Mouse (Mus musculus) embryonic facial prominence, embryonic 15.5 days (tissue): ENCODE results near the gene Reck. TPM values are rescaled to one million over a fixed set of nuclear protein-coding genes. Genes with fewer than 3 reads are reported as not detected.

Experiments
- ATAC-seq: fragments of 200-750 bp; cut with Nextera tagmentation; 2 replicates; pipeline ENCODE4 v1.8.0; 2017; ENCODE audit warnings: low read depth, moderate TSS enrichment; ENCODE audit not compliant: insufficient number of reproducible peaks, low FRiP score, low TSS enrichment
- H3K27ac ChIP-seq: fragments of 300-500 bp; sonication (generic); replicated peaks from 2 replicates; pipeline ENCODE4 v1.5.1; 2015; ENCODE audit warnings: mild to moderate bottlenecking, inconsistent platforms
- H3K27me3 ChIP-seq: fragments of 300-500 bp; sonication (generic); 2 replicates; pipeline ENCODE4 v1.6.1; 2015; ENCODE audit warnings: inconsistent platforms
- H3K36me3 ChIP-seq: fragments of 300-500 bp; sonication (generic); 2 replicates; pipeline ENCODE4 v1.6.1; 2015; ENCODE audit warnings: mild to moderate bottlenecking, inconsistent platforms
- H3K4me1 ChIP-seq: fragments of 300-500 bp; sonication (generic); 2 replicates; pipeline ENCODE4 v1.6.1; 2015; ENCODE audit warnings: inconsistent platforms
- H3K4me2 ChIP-seq: fragments of 300-500 bp; sonication (generic); replicated peaks from 2 replicates; pipeline ENCODE4 v1.6.1; 2015; ENCODE audit warnings: mild to moderate bottlenecking, inconsistent platforms
- H3K4me3 ChIP-seq: fragments of 300-500 bp; sonication (generic); replicated peaks from 2 replicates; pipeline ENCODE4 v1.5.1; 2015; ENCODE audit warnings: mild to moderate bottlenecking, inconsistent platforms
- H3K9ac ChIP-seq: fragments of 300-500 bp; sonication (generic); 2 replicates; pipeline ENCODE4 v1.6.1; 2015; ENCODE audit warnings: inconsistent platforms
- H3K9me3 ChIP-seq: fragments of 300-500 bp; sonication (generic); replicated peaks from 2 replicates; pipeline ENCODE4 v1.6.1; 2016; ENCODE audit warnings: inconsistent platforms
- WGBS: fragments of 180-500 bp; shearing (Covaris S2); methylation state at CpG from one replicate; pipeline ENCODE4 v1.1.7; 2015; 5-methylcytosine and 5-hydroxymethylcytosine counted together
- polyA plus RNA-seq: library from polyadenylated mRNA; unstranded; fragments of >200 nt; fragmentation: Nextera tagmentation; extraction: Ambion mirVana; gene quantifications from 2 replicates; pipeline ENCODE4 v1.2.1, GENCODE M21; 2015

The Reck gene
- polyA plus RNA-seq, 1 experiment from 2014 or later, result 33.7 TPM

DNA sequence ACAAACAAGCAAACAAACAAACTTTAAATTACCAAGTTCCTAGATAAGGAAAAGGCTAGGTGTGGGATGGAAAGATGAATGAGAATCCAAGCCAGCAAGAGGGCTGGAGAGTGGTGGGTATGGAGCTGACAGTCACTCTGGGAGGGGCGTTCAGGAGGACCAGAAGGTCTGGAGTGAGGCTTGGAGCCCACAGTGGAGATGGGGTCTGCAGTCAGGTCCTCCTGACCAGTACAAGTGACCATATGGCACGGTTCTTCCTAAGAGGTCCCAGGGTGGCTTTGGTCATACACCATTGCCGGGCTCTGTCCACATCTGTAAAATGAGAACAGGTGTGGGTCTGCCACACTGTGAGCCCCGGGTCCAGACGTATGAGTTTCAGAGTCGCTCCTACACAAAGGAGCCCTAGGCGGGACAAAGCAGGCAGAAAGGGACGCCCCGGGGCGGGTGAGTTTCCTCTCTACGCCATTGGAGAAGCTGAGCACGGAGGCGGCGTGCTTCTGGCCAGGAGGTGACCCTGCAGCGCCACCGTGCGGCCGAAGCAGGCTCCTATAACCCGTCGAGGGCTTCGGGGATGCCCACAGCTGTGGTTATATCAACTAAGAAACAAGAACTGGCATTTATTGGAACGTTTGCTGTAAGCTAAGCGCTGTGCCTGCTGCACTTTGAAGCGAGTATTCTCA is 106.9 kb downstream of the Reck start:
- peak overlapping the region; percentile 22; the same call in 1 of the 2 replicates for H3K27ac ChIP-seq
- ATAC-seq, result peak; percentile 90

DNA sequence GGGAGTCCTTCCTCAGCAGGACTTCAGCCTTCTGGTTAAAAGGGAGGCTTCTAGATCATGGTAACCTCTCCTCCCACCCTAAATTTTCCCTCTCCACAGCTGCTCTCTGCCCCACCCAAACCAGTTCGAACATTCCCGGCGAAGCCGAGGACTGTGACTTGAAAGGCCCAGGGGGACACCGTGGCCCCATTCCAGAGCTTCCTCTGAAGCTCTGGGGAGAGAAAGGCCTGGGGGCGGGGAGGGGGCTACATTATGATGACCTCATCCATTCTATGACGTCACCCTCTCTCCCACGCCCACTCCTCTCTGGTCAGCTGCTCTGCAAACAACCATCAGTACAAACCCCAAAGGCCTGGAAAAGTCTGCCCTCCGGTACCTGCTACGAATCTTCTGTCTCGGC is 107.9 kb downstream of the Reck start, which contains the start of gene Ccin:
TSS of gene Ccin (plus strand) at position 303 of the 400 bp plus-strand sequence.
- no peaks in the 10 kb centered on the region for H3K27me3 ChIP-seq
- peaks cover 33% of the 10 kb centered on the region for H3K4me1 ChIP-seq
- WGBS, result 62% methylated on average over 11 of the region's 11 CpGs
- no peak for ATAC-seq
- no peaks in the 10 kb centered on the region for H3K9me3 ChIP-seq
- no peak within 1 kb of the TSS for H3K9ac ChIP-seq
- H3K27ac ChIP-seq, result 0 out of 2 replicates have a peak within 1 kb of the TSS, but pooled peaks have one; percentile 22
- H3K4me2 ChIP-seq, result peak within 1 kb of the TSS; percentile 65
- H3K36me3 ChIP-seq, result no peaks in the 10 kb centered on the region
- peak within 1 kb of the TSS; percentile 37 for H3K4me3 ChIP-seq

More for the DNA sequence above, 106.9 kb downstream of the Reck start:
- Histone ChIP-seq H3K36me3 (no peaks in the 10 kb centered on the region), H3K27me3 (no peaks in the 10 kb centered on the region), H3K4me2 (peak overlapping the region; percentile 65), H3K4me3 (peak overlapping the region; percentile 37), H3K4me1 (peaks cover 36% of the 10 kb centered on the region), H3K9me3 (no peaks in the 10 kb centered on the region), H3K9ac (no peak overlapping the region; the same call in 1 of the 2 replicates)
- 3% methylated on average over 24 of the region's 24 CpGs for WGBS

DNA sequence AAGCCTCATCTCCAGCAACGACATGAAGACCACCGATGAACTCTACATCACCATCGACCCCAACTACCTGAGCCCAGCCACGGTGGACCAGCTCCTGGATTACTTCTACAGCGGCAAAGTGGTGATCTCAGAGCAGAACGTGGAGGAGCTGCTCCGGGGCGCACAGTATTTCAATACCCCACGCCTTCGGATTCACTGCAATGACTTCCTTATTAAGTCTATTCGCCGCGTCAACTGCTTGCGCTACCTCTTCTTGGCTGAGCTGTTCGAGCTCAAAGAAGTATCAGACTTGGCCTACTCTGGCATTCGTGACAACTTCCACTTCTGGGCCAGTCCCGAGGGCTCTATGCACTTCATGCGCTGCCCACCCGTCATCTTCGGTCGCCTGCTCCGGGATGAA is 108.4 kb downstream of the Reck start:
- Histone ChIP-seq H3K4me1 (peaks cover 28% of the 10 kb centered on the region), H3K27ac (no peak overlapping the region), H3K36me3 (no peaks in the 10 kb centered on the region), H3K9ac (no peak overlapping the region), H3K27me3 (no peaks in the 10 kb centered on the region), H3K4me2 (no peak overlapping the region), H3K9me3 (no peaks in the 10 kb centered on the region), H3K4me3 (no peak overlapping the region)
- ATAC-seq, result no peak
- WGBS, result 89% methylated on average over 22 of the region's 22 CpGs

DNA sequence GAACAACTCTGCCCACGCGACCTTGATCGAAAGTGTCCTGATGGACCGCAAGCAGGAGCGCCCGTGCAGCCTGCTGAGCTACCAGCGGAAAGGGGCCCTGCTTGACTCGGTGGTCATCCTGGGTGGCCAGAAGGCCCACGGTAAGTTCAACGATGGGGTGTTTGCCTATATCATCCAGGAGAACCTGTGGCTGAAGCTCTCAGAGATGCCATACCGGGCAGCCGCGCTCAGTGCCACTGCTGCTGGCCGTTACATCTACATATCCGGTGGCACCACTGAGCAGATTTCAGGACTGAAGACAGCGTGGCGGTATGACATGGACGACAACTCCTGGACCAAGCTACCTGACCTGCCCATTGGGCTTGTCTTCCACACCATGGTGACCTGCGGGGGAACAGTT is 109.0 kb downstream of the Reck start:
- no peak for ATAC-seq
- peaks cover 22% of the 10 kb centered on the region for H3K4me1 ChIP-seq

DNA sequence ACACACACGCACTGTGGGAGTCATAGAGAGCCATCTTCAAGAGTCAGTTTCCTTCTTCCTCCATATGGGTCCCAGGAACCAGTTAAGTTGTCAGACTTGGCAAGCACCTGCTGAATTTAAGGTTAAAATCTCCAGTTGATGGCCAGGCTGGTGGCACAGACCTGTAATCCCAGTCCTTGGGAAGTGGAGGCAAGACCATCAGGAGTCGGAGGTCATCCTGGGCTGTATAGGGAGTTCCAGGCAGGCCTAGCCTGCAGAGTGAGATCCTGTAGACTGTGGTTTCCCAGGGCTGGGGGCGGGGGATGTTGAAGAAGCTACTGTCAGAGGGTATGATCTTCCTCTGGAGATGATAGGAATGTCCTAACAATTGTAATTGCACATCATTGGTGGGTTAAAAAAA is 113.6 kb downstream of the Reck start:
- no peak overlapping the region for H3K27ac ChIP-seq
- H3K9me3 ChIP-seq, result no peaks in the 10 kb centered on the region
- H3K4me3 ChIP-seq, result no peak overlapping the region
- H3K9ac ChIP-seq, result no peak overlapping the region
- no peaks in the 10 kb centered on the region for H3K36me3 ChIP-seq
- H3K4me1 ChIP-seq, result no peaks in the 10 kb centered on the region
- no peak overlapping the region for H3K4me2 ChIP-seq
- ATAC-seq, result no peak
- H3K27me3 ChIP-seq, result no peaks in the 10 kb centered on the region
- WGBS, result 87% methylated on average over 3 of the region's 3 CpGs

More for the DNA sequence above, 109.0 kb downstream of the Reck start:
- H3K27ac ChIP-seq, result no peak overlapping the region
- H3K4me2 ChIP-seq, result no peak overlapping the region
- no peak overlapping the region for H3K9ac ChIP-seq
- no peaks in the 10 kb centered on the region for H3K36me3 ChIP-seq
- no peak overlapping the region for H3K4me3 ChIP-seq
- no peaks in the 10 kb centered on the region for H3K27me3 ChIP-seq
- H3K9me3 ChIP-seq, result no peaks in the 10 kb centered on the region
- 93% methylated on average over 19 of the region's 19 CpGs for WGBS

DNA sequence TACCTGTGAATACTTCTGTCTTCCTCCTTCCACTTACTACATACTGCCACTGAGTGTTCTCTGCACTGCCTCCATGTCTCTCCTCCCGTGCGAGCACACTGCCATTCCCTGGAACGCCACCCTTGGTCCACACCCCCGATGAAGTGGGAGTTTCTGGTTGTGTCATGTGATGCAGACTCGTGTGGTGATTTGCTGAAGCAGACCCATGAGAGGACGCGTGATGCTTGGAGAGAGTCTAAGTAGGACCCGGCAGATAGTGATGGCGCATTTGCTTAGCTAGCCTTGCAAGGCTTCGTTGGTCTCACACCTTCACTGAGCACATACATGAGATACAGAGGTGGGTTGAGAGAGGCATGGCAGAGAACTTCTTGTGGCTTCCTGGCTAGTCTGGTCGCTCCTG is 117.7 kb downstream of the Reck start:
- Histone ChIP-seq H3K4me1 (no peaks in the 10 kb centered on the region), H3K9ac (no peak overlapping the region), H3K4me3 (no peak overlapping the region), H3K9me3 (no peaks in the 10 kb centered on the region), H3K36me3 (no peaks in the 10 kb centered on the region), H3K4me2 (no peak overlapping the region), H3K27ac (no peak overlapping the region), H3K27me3 (no peaks in the 10 kb centered on the region)
- 90% methylated on average over 11 of the region's 11 CpGs for WGBS
- no peak for ATAC-seq

DNA sequence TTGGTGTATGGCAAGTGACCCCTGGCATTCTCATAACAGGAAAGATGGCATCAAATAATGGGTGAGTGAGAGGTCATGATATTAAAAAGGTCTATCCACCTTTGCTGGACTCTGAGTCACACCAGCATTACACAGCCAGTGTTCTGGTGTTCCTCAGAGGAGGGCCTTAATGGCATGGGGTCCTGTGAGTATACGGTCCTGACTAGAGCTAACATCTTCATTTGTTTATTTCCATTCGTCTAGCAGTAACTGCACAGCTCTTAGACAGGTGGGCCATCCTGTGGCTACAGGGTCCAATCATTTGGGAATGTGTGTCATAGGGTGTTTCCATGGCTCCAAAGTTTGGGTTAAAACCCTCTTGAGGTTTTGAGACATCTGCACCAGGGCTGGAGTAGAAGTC is 119.0 kb downstream of the Reck start:
- ATAC-seq, result no peak
- WGBS, result 80% methylated on average over 2 of the region's 2 CpGs
- no peaks in the 10 kb centered on the region for H3K27me3 ChIP-seq
- H3K4me1 ChIP-seq, result no peaks in the 10 kb centered on the region
- H3K9me3 ChIP-seq, result no peaks in the 10 kb centered on the region
- H3K9ac ChIP-seq, result no peak overlapping the region
- H3K4me2 ChIP-seq, result no peak overlapping the region
- no peak overlapping the region for H3K27ac ChIP-seq
- no peak overlapping the region for H3K4me3 ChIP-seq
- H3K36me3 ChIP-seq, result no peaks in the 10 kb centered on the region

Other genes starting within 250 kb of the Reck start
- 19.7 and 20.9 TPM in 2 replicates for gene Npr2, start 243.6 kb upstream of the Reck start, polyA plus RNA-seq
- 7.5 and 10.6 TPM in 2 replicates for gene Spag8, start 221.9 kb upstream of the Reck start, polyA plus RNA-seq
- gene Hint2, start 219.1 kb upstream of the Reck start, polyA plus RNA-seq, result 88.1 and 91.2 TPM in 2 replicates
- 5.3 and 6.1 TPM in 2 replicates for gene Tmem8b, start 206.6 kb upstream of the Reck start, polyA plus RNA-seq
- gene Fam221b, start 206.4 kb upstream of the Reck start, polyA plus RNA-seq, result 2.9 and 4.3 TPM in 2 replicates
- not detected in 2 replicates for gene Olfr70, start 174.7 kb upstream of the Reck start, polyA plus RNA-seq
- gene Olfr71, start 165.3 kb upstream of the Reck start, polyA plus RNA-seq, result not detected in 2 replicates
- 0.99 and 1.2 TPM in 2 replicates for gene Hrct1, start 148.3 kb upstream of the Reck start, polyA plus RNA-seq
- gene Spaar, start 145.5 kb upstream of the Reck start, polyA plus RNA-seq, result 0.09 and 0.31 TPM in 2 replicates
- not detected in 2 replicates for gene Olfr159, start 104.5 kb upstream of the Reck start, polyA plus RNA-seq
- 0.13 TPM in 1 of 2 replicates, not detected in the other for gene Olfr156, start 51.6 kb upstream of the Reck start, polyA plus RNA-seq
- 0.04 TPM in 2 replicates for gene Olfr157, start 35.3 kb upstream of the Reck start, polyA plus RNA-seq
- gene Olfr155, start 24.0 kb upstream of the Reck start, polyA plus RNA-seq, result 0.16 TPM in 1 of 2 replicates, not detected in the other
- gene Glipr2, start 81.9 kb downstream of the Reck start, polyA plus RNA-seq, result 84.4 and 102 TPM in 2 replicates
- gene Ccin, start 108.0 kb downstream of the Reck start, polyA plus RNA-seq, result not detected in 2 replicates
- gene Clta, start 128.9 kb downstream of the Reck start, polyA plus RNA-seq, result 247 and 259 TPM in 2 replicates
- gene Gne, start 208.6 kb downstream of the Reck start, polyA plus RNA-seq, result 25.5 and 26.1 TPM in 2 replicates